Mouse (Mus musculus) cerebellum, adult 8-10 months (tissue): Measurements from ENCODE around the gene Zfp189.

Experiments used
- DNase-seq: peaks from one replicate; pipeline ENCODE4 v3.0.0; 2022

The Zfp189 gene

GRCm38 (mm10) chr4:49539665-49540064 is 18.7 kb downstream of the Zfp189 start:
- DNase-seq: no peak

- DNase-seq: no peak
Measured at GRCm38 (mm10) chr4:49540966-49541365, 20.0 kb downstream of the Zfp189 start.

- DNase-seq: no peak
Measured at GRCm38 (mm10) chr4:49546026-49546425, 25.1 kb downstream of the Zfp189 start.

- DNase-seq: no peak
Measured at GRCm38 (mm10) chr4:49546873-49547543, 26.0 kb downstream of the Zfp189 start.

GRCm38 (mm10) chr4:49547544-49548219 is 26.7 kb downstream of the Zfp189 start:
- no peak for DNase-seq

GRCm38 (mm10) chr4:49549383-49549782 is 28.4 kb downstream of the Zfp189 start, which contains the start of gene Aldob:
Gene Aldob, minus strand, starts transcription at chr4:49549546.
- DNase-seq: no peak

GRCm38 (mm10) chr4:49553380-49553779 is 32.4 kb downstream of the Zfp189 start:
- DNase-seq: no peak

- DNase-seq: no peak
Measured at GRCm38 (mm10) chr4:49557375-49557774, 36.4 kb downstream of the Zfp189 start.

GRCm38 (mm10) chr4:49558181-49558580 is 37.2 kb downstream of the Zfp189 start:
- DNase-seq: no peak

- peak; percentile 82 for DNase-seq
Measured at GRCm38 (mm10) chr4:49559915-49560772, 39.2 kb downstream of the Zfp189 start.

GRCm38 (mm10) chr4:49567613-49568012 is 46.6 kb downstream of the Zfp189 start:
- peak; percentile 66 for DNase-seq

- no peak for DNase-seq
Measured at GRCm38 (mm10) chr4:49572194-49572593, 51.2 kb downstream of the Zfp189 start.
